Mouse (Mus musculus): ENCODE measurements at regions not wholly inside any gene's neighbourhood (a gene's known extent, or its start where the extent isn't known, plus 50 kb on each side); places are given as distances from the start of the nearest gene placed in this dataset.

DNA sequence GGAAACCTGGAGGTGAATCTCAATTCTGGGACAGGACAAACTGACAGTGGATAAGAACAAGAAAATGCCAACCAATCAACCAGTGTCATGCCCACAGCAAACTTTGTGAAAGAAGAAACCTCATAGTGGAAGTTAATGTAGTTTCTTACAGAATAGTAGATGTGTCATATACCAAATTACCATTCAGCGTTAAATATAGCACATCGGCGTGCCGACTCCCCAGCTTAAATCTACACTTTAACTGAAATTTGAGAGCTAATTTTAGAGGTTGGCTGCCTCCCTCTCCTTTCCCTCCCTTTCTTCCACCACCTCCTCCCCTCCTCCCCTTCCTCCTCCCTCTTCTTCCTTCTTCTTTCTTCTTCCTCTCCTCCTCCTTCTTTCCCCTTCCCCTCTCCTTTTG, 197.2 kb downstream of the Satb1 start:
- TF ChIP-seq POLR2A (IDR thresholded peaks at IDR 0.05; ENCODE audit: insufficient read depth, low read depth, low read length) (no peak), CTCF (IDR thresholded peaks at IDR 0.05; ENCODE audit: insufficient read depth, low read depth, low read length) (no peak)
